Mouse (Mus musculus) forebrain, embryonic 16.5 days (tissue): ENCODE results near the gene Lrrc75b. TPM values are rescaled to one million over a fixed set of nuclear protein-coding genes. Genes with fewer than 3 reads are reported as not detected.
A peak's percentile ranks its signal among the peaks of the same experiment; 100 is the strongest.
"Not testable (repeated sequence)": the region's sequence is repeated elsewhere in the genome, so short reads cannot be mapped to it uniquely, and the experiment has no call there.

Source experiments
- ATAC-seq: fragments of 200-750 bp; cut with Nextera tagmentation; 2 replicates; pipeline ENCODE4 v1.8.0; 2017; ENCODE audit warnings: mild to moderate bottlenecking, moderate library complexity
- H3K27ac ChIP-seq: fragments of 300-500 bp; sonication (generic); 2 replicates; pipeline ENCODE4 v1.5.1; 2014; ENCODE audit warnings: low read length, control low read depth
- H3K27me3 ChIP-seq: fragments of 300-500 bp; sonication (generic); replicated peaks from 2 replicates; pipeline ENCODE4 v1.6.1; 2014; ENCODE audit warnings: low read length; ENCODE audit not compliant: control insufficient read depth, insufficient read depth
- H3K36me3 ChIP-seq: fragments of 300-500 bp; sonication (generic); 2 replicates; pipeline ENCODE4 v1.6.1; 2014; ENCODE audit not compliant: control insufficient read depth, insufficient read depth
- H3K4me1 ChIP-seq: fragments of 300-500 bp; sonication (generic); replicated peaks from 2 replicates; pipeline ENCODE4 v1.6.1; 2014; ENCODE audit warnings: low read length; ENCODE audit not compliant: control insufficient read depth, insufficient read depth
- H3K4me2 ChIP-seq: fragments of 300-500 bp; sonication (generic); 2 replicates; pipeline ENCODE4 v1.6.1; 2014; ENCODE audit warnings: mild to moderate bottlenecking, low read length, control low read depth
- H3K4me3 ChIP-seq: fragments of 300-500 bp; sonication (generic); replicated peaks from 2 replicates; pipeline ENCODE4 v1.5.1; 2014; ENCODE audit warnings: mild to moderate bottlenecking, low read length, control low read depth
- H3K9ac ChIP-seq: fragments of 300-500 bp; sonication (generic); replicated peaks from 2 replicates; pipeline ENCODE4 v1.6.1; 2014; ENCODE audit warnings: low read depth, low read length, control low read depth
- H3K9me3 ChIP-seq: fragments of 300-500 bp; sonication (generic); 2 replicates; pipeline ENCODE4 v1.6.1; 2016; ENCODE audit warnings: low read length; ENCODE audit not compliant: control insufficient read depth
- WGBS: fragments of 180-500 bp; shearing (Covaris S2); extraction: QIAGEN DNeasy Blood & Tissue Kit; methylation state at CpG from one replicate; pipeline ENCODE4 v1.1.7; 2014; 5-methylcytosine and 5-hydroxymethylcytosine counted together
- polyA plus RNA-seq: library from polyadenylated mRNA; unstranded; fragments of >200 nt; fragmentation: Nextera tagmentation; extraction: Ambion mirVana; gene quantifications from 2 replicates; pipeline ENCODE4 v1.2.1, GENCODE M21; 2015

Lrrc75b gene
- polyA plus RNA-seq, 1 experiment from 2014 or later: 23.4 TPM

GRCm38 (mm10) chr10:75530322-75530721 is 29.8 kb downstream of the Lrrc75b start:
- H3K4me1 ChIP-seq: no peaks in the 10 kb centered on the region
- no peaks in the 10 kb centered on the region for H3K9me3 ChIP-seq
- H3K9ac ChIP-seq: no peak overlapping the region
- H3K4me2 ChIP-seq: no peak overlapping the region
- ATAC-seq: no peak
- H3K27ac ChIP-seq: no peak overlapping the region
- no peak overlapping the region for H3K4me3 ChIP-seq
- no peaks in the 10 kb centered on the region for H3K27me3 ChIP-seq
- peaks cover 3% of the 10 kb centered on the region; the same call in 1 of the 2 replicates for H3K36me3 ChIP-seq
- 90% methylated on average over 2 of the region's 2 CpGs for whole genome bisulfite sequencing

DNA sequence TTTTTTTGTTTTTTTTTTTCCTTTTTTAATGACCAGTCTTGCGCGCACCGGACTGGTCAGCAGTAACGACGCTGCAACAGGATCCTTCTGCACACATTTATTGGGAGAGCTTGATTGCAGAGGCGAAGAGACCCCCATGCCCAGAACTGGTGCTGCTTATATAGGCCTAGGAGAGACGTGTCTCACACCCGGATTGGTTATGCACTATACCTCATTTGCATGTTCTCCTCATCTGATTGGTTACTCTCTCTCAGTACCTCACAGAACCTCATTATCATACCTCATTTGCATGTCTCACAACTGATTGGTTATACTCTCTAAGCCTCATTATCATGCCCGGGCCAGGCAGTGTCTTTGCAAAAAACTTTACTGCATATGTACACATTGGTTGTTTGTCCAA is 34.7 kb downstream of the Lrrc75b start:
- H3K27me3 ChIP-seq, H3K4me3 ChIP-seq, ATAC-seq, H3K9ac ChIP-seq, H3K4me2 ChIP-seq, H3K9me3 ChIP-seq, H3K27ac ChIP-seq, H3K4me1 ChIP-seq: not testable (repeated sequence)
- 90% methylated on average over 9 of the region's 9 CpGs for WGBS
- H3K36me3 ChIP-seq: peaks cover 17% of the 10 kb centered on the region

GRCm38 (mm10) chr10:75521643-75522042 is 38.5 kb downstream of the Lrrc75b start:
- Histone ChIP-seq H3K4me1 (peaks cover 21% of the 10 kb centered on the region), H3K4me3 (no peak overlapping the region), H3K36me3 (peaks cover 17% of the 10 kb centered on the region), H3K9me3 (no peaks in the 10 kb centered on the region), H3K27me3 (no peaks in the 10 kb centered on the region), H3K4me2 (no peak overlapping the region), H3K27ac (no peak overlapping the region), H3K9ac (no peak overlapping the region)
- WGBS: 85% methylated on average over 4 of the region's 4 CpGs
- no peak for ATAC-seq

- Histone ChIP-seq H3K4me2 (no peak overlapping the region), H3K4me1 (peaks cover 32% of the 10 kb centered on the region), H3K9ac (no peak overlapping the region), H3K9me3 (no peaks in the 10 kb centered on the region), H3K36me3 (peaks cover 17% of the 10 kb centered on the region), H3K27me3 (no peaks in the 10 kb centered on the region), H3K27ac (no peak overlapping the region), H3K4me3 (no peak overlapping the region)
- no peak for ATAC-seq
- WGBS: 96% methylated on average over 5 of the region's 5 CpGs
These were observed 39.5 kb downstream of the Lrrc75b start for GRCm38 (mm10) chr10:75520581-75520980.

GRCm38 (mm10) chr10:75517758-75518143 is 42.4 kb downstream of the Lrrc75b start, which contains the start of gene Gucd1:
TSS of gene Gucd1 (minus strand) at chr10:75517972.
- H3K4me3 ChIP-seq: peak within 1 kb of the TSS; percentile 58
- WGBS: 0% methylated on average over 20 of the region's 20 CpGs
- H3K4me1 ChIP-seq: peaks cover 36% of the 10 kb centered on the region
- peaks cover 5% of the 10 kb centered on the region for H3K36me3 ChIP-seq
- peak within 1 kb of the TSS; percentile 77 for H3K9ac ChIP-seq
- ATAC-seq: peak; percentile 94
- H3K4me2 ChIP-seq: peak within 1 kb of the TSS; percentile 81
- H3K27me3 ChIP-seq: no peaks in the 10 kb centered on the region
- H3K9me3 ChIP-seq: no peaks in the 10 kb centered on the region
- peak within 1 kb of the TSS; percentile 98 for H3K27ac ChIP-seq

DNA sequence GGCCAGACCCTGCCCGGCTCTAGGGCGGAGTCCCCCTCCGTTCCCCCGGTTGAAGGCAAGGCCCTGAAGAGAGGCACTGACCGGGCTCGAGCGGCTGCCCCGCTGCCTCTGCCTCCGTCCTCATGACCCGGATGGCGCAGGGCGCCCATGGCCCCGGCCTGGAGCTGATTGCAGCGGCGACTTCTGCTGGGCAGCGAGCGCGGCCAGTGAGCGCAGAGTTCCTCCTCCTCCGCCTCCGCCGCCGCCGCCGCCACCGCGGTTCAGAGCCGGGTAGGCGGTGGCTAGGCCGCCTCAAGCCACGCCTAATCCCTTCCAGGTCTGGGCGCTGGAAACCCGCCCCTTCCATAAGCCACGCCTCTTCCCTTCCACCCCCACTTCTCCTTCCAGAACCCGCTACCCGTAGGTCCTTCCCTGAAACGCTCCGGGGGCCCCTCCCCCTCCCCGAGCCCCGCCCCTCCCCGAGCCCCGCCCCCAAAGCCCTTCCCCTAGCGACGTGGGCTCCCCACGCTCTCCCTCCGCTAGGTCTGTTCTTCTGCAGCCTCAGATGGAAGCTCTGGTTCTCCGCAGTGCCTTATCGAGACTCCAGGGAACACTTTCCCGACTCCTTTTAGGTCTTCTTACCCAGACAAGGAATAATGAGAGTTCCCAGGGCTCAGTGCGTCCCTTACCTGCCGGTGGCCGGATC is 42.9 kb downstream of the Lrrc75b start, which contains the start of gene Snrpd3:
Gene Snrpd3 (plus strand): TSS at position 479 of the 685 bp plus-strand sequence.
- Histone ChIP-seq H3K4me2 (peak within 1 kb of the TSS; percentile 81), H3K9me3 (no peaks in the 10 kb centered on the region), H3K4me1 (peaks cover 36% of the 10 kb centered on the region), H3K36me3 (peaks cover 5% of the 10 kb centered on the region), H3K27me3 (no peaks in the 10 kb centered on the region), H3K9ac (peak within 1 kb of the TSS; percentile 77), H3K4me3 (peak within 1 kb of the TSS; percentile 58), H3K27ac (peak within 1 kb of the TSS; percentile 98)
- peak; percentile 96 for ATAC-seq
- under 1% methylated on average over 42 of the region's 52 CpGs for WGBS

DNA sequence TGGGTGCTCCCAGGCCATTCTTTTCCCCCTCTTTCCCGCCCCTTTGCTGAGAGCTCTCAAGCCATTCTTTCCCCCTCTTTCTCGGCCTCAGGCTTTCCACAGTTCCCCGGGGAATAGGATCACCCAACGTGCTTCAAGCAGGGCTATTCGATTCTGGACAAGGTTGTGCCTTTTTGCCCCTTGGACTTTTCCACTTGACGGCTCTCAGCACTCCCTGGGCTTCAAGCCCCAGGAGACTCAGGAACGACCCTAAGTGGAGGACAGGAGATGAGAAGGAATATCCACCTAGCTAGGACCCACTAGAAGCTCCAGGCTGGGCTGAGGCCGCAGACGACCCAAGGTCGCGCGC is 43.4 kb downstream of the Lrrc75b start:
- Histone ChIP-seq H3K36me3 (peaks cover 6% of the 10 kb centered on the region), H3K27ac (peak overlapping the region; percentile 98), H3K9me3 (no peaks in the 10 kb centered on the region), H3K4me1 (peaks cover 36% of the 10 kb centered on the region), H3K4me3 (peak overlapping the region; percentile 58), H3K27me3 (no peaks in the 10 kb centered on the region), H3K4me2 (peak overlapping the region; percentile 81), H3K9ac (peak overlapping the region; percentile 77)
- under 1% methylated on average over 12 of the region's 12 CpGs for WGBS
- no peak for ATAC-seq

DNA sequence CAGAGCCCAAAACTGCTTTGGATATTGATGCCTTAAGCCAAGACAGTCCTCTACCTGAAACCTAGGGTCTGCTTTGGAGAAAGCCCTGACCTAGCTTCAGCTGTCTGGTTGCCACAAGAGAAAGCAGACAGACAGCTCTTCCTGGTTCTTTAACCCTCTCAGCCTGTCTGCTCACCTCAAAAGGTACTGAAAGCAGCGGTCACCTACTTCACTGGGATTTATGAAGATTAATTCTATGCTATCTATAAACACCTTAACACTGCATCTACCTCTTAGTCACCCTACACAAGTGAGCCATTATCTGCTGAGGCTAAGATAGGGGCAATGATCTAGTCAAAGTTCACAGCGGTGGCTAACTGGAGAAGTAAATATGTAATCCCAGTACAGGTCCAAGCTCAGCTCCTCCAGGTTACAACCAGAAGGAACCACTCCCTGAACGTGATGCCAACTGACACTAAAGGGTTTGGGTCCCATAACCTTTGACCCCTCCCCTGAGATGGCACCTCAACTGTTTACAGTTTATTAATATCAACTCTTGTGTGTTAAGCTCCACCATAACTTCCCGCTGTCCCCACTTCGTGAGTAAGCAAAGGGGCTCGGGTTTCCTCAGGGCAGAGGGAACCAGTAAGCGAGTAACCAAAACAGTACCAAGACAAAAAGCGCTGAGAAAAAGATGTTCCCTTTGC is 43.9 kb downstream of the Lrrc75b start:
- no peaks in the 10 kb centered on the region for H3K9me3 ChIP-seq
- H3K9ac ChIP-seq: peak overlapping the region; percentile 77
- peaks cover 8% of the 10 kb centered on the region for H3K36me3 ChIP-seq
- H3K27me3 ChIP-seq: no peaks in the 10 kb centered on the region
- H3K4me1 ChIP-seq: peaks cover 36% of the 10 kb centered on the region
- ATAC-seq: no peak
- whole genome bisulfite sequencing: 24% methylated on average over 8 of the region's 8 CpGs
- peak overlapping the region; percentile 58 for H3K4me3 ChIP-seq
- H3K4me2 ChIP-seq: peak overlapping the region; percentile 81
- peak overlapping the region; percentile 98; the same call in 1 of the 2 replicates for H3K27ac ChIP-seq

DNA sequence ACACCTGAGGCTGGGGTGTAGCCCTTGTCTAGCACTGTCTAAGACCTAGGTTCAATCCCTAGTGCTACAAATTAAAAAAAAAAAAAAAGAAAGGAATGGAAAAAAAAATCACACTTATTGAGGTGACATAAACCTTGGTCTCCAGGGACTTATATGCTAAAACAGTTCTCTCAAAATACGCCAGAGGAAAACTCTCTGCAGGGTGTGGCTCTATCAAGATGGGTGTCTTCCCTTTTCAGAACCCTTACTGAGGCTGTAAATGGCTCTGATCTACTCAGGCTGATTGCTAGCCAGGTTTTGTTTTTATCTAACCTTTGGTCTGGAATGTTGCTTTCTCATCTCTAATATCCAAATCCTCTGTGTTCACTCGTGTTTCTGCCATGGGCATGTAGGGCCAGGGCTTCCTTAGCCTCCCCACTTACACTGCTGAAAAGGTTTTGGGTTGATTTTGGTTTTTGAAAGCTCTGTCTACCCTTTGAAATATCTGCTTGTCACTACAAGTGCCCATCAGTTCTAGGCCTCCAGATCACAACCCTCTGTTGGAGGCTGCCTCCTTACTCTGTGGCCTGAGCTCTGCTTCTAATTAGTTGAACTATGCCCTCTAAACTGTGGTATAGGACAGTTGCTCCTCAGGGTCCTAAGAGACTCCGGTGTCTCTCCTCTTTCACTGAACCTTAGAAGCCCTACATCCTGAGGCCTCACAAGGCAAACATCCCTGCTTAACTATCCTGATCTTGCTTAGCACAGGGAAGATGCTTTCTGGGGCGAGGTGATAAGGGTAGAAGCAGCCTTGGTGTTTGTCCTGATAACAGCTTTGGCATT is 44.7 kb downstream of the Lrrc75b start:
- Histone ChIP-seq H3K36me3 (peaks cover 3% of the 10 kb centered on the region), H3K27ac (no peak overlapping the region), H3K9me3 (no peaks in the 10 kb centered on the region), H3K4me3 (no peak overlapping the region), H3K4me2 (no peak overlapping the region), H3K4me1 (peaks cover 29% of the 10 kb centered on the region), H3K27me3 (no peaks in the 10 kb centered on the region), H3K9ac (no peak overlapping the region)
- 88% methylated on average over 4 of the region's 4 CpGs for WGBS
- no peak for ATAC-seq
